Mouse (Mus musculus): Measurements from ENCODE around the gene Kif26b. TPM values are rescaled to one million over a fixed set of nuclear protein-coding genes. Genes with fewer than 3 reads are reported as not detected.

Kif26b gene
- polyA plus RNA-seq (2017; shearing (Covaris generic)), result 0.13 TPM

GRCm38 (mm10) chr1:178528431-178529351 is at the start of gene Kif26b:
Gene Kif26b, plus strand, starts transcription at chr1:178529125.

Other genes with a start within 250 kb of the Kif26b start
- 195 TPM for gene Cox20, start 210.0 kb upstream of the Kif26b start, polyA plus RNA-seq (2017; shearing (Covaris generic))
- gene Hnrnpu, start 191.3 kb upstream of the Kif26b start, polyA plus RNA-seq (2017; shearing (Covaris generic)), result 993 TPM
- 4.6 TPM for gene Efcab2, start 123.0 kb upstream of the Kif26b start, polyA plus RNA-seq (2017; shearing (Covaris generic))

All from CD4-positive, CD25-positive, alpha-beta regulatory T cell (primary cell).